Mouse (Mus musculus) intestine, embryonic 14.5 days (tissue): ENCODE results near the gene Hist2h2bb. TPM values are rescaled to one million over a fixed set of nuclear protein-coding genes. Genes with fewer than 3 reads are reported as not detected.
"Not testable (repeated sequence)": the region's sequence is repeated elsewhere in the genome, so short reads cannot be mapped to it uniquely, and the experiment has no call there.

Source experiments
- ATAC-seq: fragments of 200-750 bp; cut with Nextera tagmentation; replicated peaks from 2 replicates; pipeline ENCODE4 v1.8.0; 2017; ENCODE audit warnings: low read depth, moderate number of reproducible peaks, moderate TSS enrichment, moderate library complexity; ENCODE audit not compliant: low FRiP score, low TSS enrichment
- DNase-seq: peaks from one replicate; pipeline ENCODE4 v3.0.0-alpha.2; 2018; ENCODE audit warnings: low spot score
- H3K27ac ChIP-seq: fragments of 300-500 bp; sonication (generic); 2 replicates; pipeline ENCODE4 v1.5.1; 2014; ENCODE audit warnings: low read depth, mild to moderate bottlenecking, control low read depth
- H3K27me3 ChIP-seq: fragments of 300-500 bp; sonication (generic); replicated peaks from 2 replicates; pipeline ENCODE4 v1.6.1; 2014; ENCODE audit warnings: low read length, control low read depth; ENCODE audit not compliant: control insufficient read depth, insufficient read depth
- H3K36me3 ChIP-seq: fragments of 300-500 bp; sonication (generic); 2 replicates; pipeline ENCODE4 v1.6.1; 2014; ENCODE audit warnings: low read length, control low read depth; ENCODE audit not compliant: control insufficient read depth, insufficient read depth
- H3K4me1 ChIP-seq: fragments of 300-500 bp; sonication (generic); replicated peaks from 2 replicates; pipeline ENCODE4 v1.6.1; 2014; ENCODE audit warnings: low read length, control low read depth, mixed read lengths; ENCODE audit not compliant: control insufficient read depth, insufficient read depth
- H3K4me2 ChIP-seq: fragments of 300-500 bp; sonication (generic); 2 replicates; pipeline ENCODE4 v1.6.1; 2014; ENCODE audit warnings: low read length
- H3K4me3 ChIP-seq: fragments of 300-500 bp; sonication (generic); 2 replicates; pipeline ENCODE4 v1.5.1; 2014; ENCODE audit warnings: low read depth, low read length, control low read depth, mixed read lengths
- H3K9ac ChIP-seq: fragments of 300-500 bp; sonication (generic); 2 replicates; pipeline ENCODE4 v1.6.1; 2014; ENCODE audit warnings: mild to moderate bottlenecking, low read length
- H3K9me3 ChIP-seq: fragments of 300-500 bp; sonication (generic); 2 replicates; pipeline ENCODE4 v1.6.1; 2016; ENCODE audit warnings: low read length, control low read depth; ENCODE audit not compliant: control insufficient read depth
- WGBS: fragments of 180-500 bp; shearing (Covaris S2); extraction: QIAGEN DNeasy Blood & Tissue Kit; methylation state at CpG from one replicate; pipeline ENCODE4 v1.1.7; 2014; 5-methylcytosine and 5-hydroxymethylcytosine counted together
- polyA plus RNA-seq: library from polyadenylated mRNA; unstranded; fragments of >200 nt; fragmentation: Nextera tagmentation; extraction: Ambion mirVana; gene quantifications from 2 replicates; pipeline ENCODE4 v1.2.1, GENCODE M21; 2014

Gene Hist2h2bb
- polyA plus RNA-seq, 1 experiment from 2014 or later = 20.1 TPM

GRCm38 (mm10) chr3:96246427-96246856 lies 23.1 kb upstream of the Hist2h2bb start, which contains the start of gene Hist2h3c1:
Gene Hist2h3c1 (plus strand): TSS chr3:96246685.
- H3K9me3 ChIP-seq = not testable (repeated sequence)

DNA sequence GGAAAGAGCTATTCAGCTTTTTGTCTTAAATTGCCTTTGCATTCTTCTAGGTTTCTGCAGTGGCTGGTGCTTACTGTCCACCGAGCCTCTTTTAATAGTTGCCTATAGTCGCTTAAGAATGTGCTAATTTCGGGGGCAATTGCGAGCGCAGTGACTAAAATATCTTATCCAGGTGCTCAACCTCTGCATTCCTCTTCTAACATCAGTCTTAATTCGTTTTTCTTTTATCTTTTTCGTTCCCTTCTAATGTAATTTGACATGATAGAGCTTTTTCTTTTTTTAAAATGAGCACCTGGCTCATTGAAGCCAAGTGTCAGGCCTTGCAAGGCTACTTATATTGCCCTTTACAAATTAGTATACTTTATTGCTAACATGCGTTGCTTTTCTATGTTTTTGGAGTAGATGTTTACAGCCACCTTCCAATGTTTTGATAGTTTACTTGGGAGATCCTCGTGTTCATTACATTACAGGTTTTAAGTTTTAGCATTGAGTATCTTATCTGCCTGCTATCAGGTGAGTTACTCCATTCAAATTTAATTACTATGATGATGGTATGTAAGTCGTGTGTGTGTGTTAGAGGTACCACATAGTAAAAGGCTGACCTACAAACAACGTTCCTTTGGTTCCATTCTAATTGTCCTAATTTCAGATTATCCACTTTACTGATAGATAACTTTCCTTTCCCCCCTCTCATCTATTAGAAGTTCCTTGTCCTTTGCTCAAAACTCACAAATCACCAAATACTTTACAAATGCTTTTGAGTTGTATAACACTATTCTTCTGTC lies 22.0 kb upstream of the Hist2h2bb start:
- peaks cover 14% of the 10 kb centered on the region; the same call in 1 of the 2 replicates for H3K4me1 ChIP-seq
- H3K36me3 ChIP-seq = no peaks in the 10 kb centered on the region
- H3K27ac ChIP-seq = peak overlapping the region; percentile 77
- H3K27me3 ChIP-seq = no peaks in the 10 kb centered on the region
- H3K4me2 ChIP-seq = peak overlapping the region; percentile 56
- DNase-seq (no peak), ATAC-seq (no peak)
- peak overlapping the region; percentile 62 for H3K9ac ChIP-seq
- H3K4me3 ChIP-seq = peak overlapping the region; percentile 48
- no peaks in the 10 kb centered on the region for H3K9me3 ChIP-seq
- WGBS = 3% methylated on average over 11 of the region's 11 CpGs

More at GRCm38 (mm10) chr3:96246427-96246856, 23.1 kb upstream of the Hist2h2bb start, which contains the start of gene Hist2h3c1:
- H3K36me3 ChIP-seq, H3K27me3 ChIP-seq, DNase-seq: not testable (repeated sequence)
- ATAC-seq = peak; percentile 90
- peak within 1 kb of the TSS; percentile 77 for H3K27ac ChIP-seq
- H3K4me1 ChIP-seq = peaks cover 14% of the 10 kb centered on the region; the same call in 1 of the 2 replicates
- peak within 1 kb of the TSS; percentile 56 for H3K4me2 ChIP-seq
- peak within 1 kb of the TSS; percentile 48 for H3K4me3 ChIP-seq
- peak within 1 kb of the TSS; percentile 62 for H3K9ac ChIP-seq
- no CpG with 5 or more reads among the region's 47 CpGs for WGBS

DNA sequence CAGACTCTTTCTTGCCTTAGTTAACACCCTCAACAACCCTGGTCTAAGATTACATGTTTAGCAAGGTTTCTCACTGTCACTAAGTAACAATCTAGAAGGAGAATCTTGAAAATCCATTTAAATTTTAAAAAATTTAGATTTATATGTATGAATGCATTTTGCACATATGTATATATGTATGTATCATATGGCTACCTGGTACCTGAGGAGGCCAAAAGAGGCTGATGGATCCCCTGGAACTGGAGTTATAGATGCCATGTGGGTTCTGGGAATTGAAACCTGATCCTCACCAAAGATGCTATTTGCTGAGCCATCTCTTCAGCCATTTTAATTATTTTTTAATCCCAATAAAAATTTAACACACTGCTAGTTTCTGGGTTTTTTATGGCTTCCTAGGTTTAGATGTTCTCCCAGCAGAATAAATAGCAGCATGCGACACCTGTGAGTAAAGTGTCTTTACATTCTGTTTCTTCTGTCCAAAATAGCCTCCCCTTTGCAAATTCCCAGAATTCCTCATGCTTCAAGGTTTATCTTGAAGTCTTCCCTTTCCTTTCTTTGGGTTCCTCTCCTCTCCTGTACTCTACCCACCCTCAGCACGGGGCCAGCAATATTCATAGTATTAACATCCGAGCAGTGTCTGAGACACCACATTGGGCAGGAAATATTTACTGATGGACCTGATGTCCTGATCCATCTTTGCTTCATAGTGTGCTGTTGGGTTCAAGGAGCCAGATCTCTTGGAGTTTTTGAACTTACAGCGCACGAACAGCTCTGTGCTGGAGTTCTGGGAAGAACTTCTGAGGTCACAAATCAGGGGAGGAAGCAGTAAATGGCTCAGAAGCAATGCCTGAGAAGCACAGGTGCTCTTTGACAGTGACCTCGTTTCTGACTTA lies 21.2 kb upstream of the Hist2h2bb start:
- 32% methylated on average over 6 of the region's 6 CpGs for WGBS
- H3K4me1 ChIP-seq = peaks cover 14% of the 10 kb centered on the region; the same call in 1 of the 2 replicates
- H3K27me3 ChIP-seq = no peaks in the 10 kb centered on the region
- peak overlapping the region; percentile 62 for H3K9ac ChIP-seq
- H3K9me3 ChIP-seq = no peaks in the 10 kb centered on the region
- peak overlapping the region; percentile 48 for H3K4me3 ChIP-seq
- H3K27ac ChIP-seq = peak overlapping the region; percentile 77; the same call in 1 of the 2 replicates
- no peak for ATAC-seq
- H3K36me3 ChIP-seq = no peaks in the 10 kb centered on the region
- H3K4me2 ChIP-seq = peak overlapping the region; percentile 56
- DNase-seq = no peak

- Histone ChIP-seq H3K9ac (no peak overlapping the region), H3K4me3 (peak overlapping the region; percentile 48; the same call in 1 of the 2 replicates), H3K27ac (0 out of 2 replicates have a peak overlapping the region, but pooled peaks have one; percentile 43), H3K36me3 (no peaks in the 10 kb centered on the region), H3K27me3 (no peaks in the 10 kb centered on the region), H3K9me3 (no peaks in the 10 kb centered on the region), H3K4me1 (peaks cover 11% of the 10 kb centered on the region; the same call in 1 of the 2 replicates), H3K4me2 (0 out of 2 replicates have a peak overlapping the region, but pooled peaks have one; percentile 56)
- DNase-seq (no peak), ATAC-seq (no peak)
- WGBS = 54% methylated on average over 4 of the region's 4 CpGs
These were observed 20.6 kb upstream of the Hist2h2bb start for GRCm38 (mm10) chr3:96249034-96249345.

DNA sequence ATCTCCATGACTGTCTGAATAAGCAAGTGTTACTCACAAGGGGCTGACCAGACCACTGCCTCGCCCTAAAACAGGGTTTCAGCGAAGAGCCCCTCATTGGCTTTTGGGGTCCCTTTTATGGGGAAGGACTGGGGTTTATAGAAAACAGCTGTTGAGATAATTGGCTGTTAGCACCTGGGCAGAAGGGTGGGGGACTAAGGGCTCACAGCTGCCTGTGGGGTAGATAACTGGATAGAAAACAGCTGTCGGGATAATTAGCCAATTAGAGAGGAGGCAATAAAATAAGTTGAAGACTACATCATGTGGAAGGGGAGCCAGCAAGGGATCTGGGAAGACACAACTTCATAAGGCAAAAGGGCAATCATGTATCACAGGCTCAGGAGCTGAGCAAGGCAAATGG lies 18.7 kb upstream of the Hist2h2bb start:
- peaks cover 7% of the 10 kb centered on the region; the same call in 1 of the 2 replicates for H3K4me1 ChIP-seq
- no peaks in the 10 kb centered on the region for H3K27me3 ChIP-seq
- ATAC-seq (no peak), DNase-seq (no peak)
- no peak overlapping the region for H3K9ac ChIP-seq
- no peaks in the 10 kb centered on the region for H3K9me3 ChIP-seq
- no peak overlapping the region for H3K4me2 ChIP-seq
- 51% methylated on average over 3 of the region's 3 CpGs for WGBS
- H3K4me3 ChIP-seq = no peak overlapping the region
- H3K36me3 ChIP-seq = no peaks in the 10 kb centered on the region
- H3K27ac ChIP-seq = no peak overlapping the region

DNA sequence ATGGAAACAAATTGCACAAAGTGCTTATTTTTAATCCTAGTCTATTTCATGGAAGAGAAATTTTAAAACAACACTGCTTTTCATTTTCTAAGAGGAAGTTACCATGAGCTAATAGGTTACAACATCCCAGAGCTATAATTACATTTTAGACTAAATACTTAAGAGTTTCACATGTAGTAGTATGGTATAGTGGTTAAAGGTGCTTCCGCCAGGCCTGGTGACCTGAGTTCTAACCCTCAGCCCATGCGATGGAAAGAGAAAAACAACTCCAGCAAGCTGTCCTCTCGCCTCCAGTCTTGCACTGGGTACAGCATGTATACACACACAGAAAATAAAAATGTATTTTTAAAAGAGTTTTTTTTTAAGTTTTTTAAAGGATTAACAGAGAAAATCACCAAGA lies 17.8 kb upstream of the Hist2h2bb start:
- Histone ChIP-seq H3K4me1 (peaks cover 11% of the 10 kb centered on the region; the same call in 1 of the 2 replicates), H3K27ac (no peak overlapping the region), H3K9ac (no peak overlapping the region), H3K27me3 (no peaks in the 10 kb centered on the region), H3K4me2 (no peak overlapping the region), H3K4me3 (no peak overlapping the region), H3K9me3 (no peaks in the 10 kb centered on the region), H3K36me3 (no peaks in the 10 kb centered on the region)
- DNase-seq (no peak), ATAC-seq (no peak)
- WGBS = 81% methylated on average over 3 of the region's 3 CpGs

- 47% methylated on average over 10 of the region's 10 CpGs for WGBS
- no peak overlapping the region for H3K4me2 ChIP-seq
These were observed 14.7 kb upstream of the Hist2h2bb start for GRCm38 (mm10) chr3:96254683-96255355.

More at GRCm38 (mm10) chr3:96254683-96255355, 14.7 kb upstream of the Hist2h2bb start:
- Histone ChIP-seq H3K9ac (no peak overlapping the region), H3K36me3 (no peaks in the 10 kb centered on the region), H3K27me3 (no peaks in the 10 kb centered on the region), H3K4me1 (0 out of 2 replicates have a peak, but pooled peaks cover 6% of the 10 kb centered on the region), H3K4me3 (no peak overlapping the region), H3K9me3 (no peaks in the 10 kb centered on the region), H3K27ac (no peak overlapping the region)
- no peak for ATAC-seq
- no peak for DNase-seq
